Mouse (Mus musculus): ENCODE data around the gene Rbm33.
A peak's percentile ranks its signal among the peaks of the same experiment; 100 is the strongest.

Rbm33 gene

GRCm38 (mm10) chr5:28464361-28465098 lies 147.6 kb downstream of the Rbm33 start:
- peak; percentile 29 for DNase-seq

DNA sequence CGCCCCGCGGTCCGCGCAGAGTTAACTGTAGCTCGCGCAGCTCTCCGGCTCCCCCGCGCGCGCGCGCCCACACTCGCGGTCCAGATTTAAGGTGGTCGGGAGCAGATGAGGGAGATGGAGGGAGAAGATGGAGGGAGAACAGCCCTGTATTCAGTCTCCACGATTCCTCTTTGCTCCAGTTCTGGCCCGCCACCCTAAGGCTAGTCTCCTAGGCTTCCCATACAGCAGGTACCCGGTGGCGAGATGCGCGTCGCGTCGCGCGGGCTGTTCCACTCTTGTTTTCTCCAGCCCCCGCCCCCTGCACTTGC lies 148.1 kb downstream of the Rbm33 start:
- DNase-seq: peak; percentile 81

DNA sequence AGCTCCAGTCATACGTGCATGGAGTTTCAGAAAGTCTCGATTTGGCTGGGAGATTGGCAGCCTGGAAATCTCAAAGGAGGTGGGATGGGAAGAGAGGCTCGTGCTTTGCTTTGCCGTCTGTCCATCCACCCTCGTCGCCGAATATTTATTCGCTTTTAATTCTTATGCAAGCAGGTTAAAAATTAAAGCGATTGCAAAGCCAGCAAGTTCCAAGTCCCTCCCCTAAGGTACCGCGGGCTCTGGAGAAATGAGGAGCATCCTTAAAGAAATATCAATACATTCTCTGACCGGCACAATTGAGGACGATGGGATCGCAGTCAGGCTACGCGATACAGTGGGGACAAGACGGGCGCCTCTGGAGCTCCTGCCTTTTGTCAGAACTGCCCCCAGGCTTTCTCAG lies 148.6 kb downstream of the Rbm33 start:
- no peak for DNase-seq

GRCm38 (mm10) chr5:28466351-28466750 lies 149.4 kb downstream of the Rbm33 start:
- DNase-seq: no peak

- DNase-seq: peak; percentile 61
Measured at GRCm38 (mm10) chr5:28466760-28467306, 149.9 kb downstream of the Rbm33 start, which contains the start of gene Shh. TSS of gene Shh (minus strand) at chr5:28467256.

All from right cerebral cortex, postnatal 14 days (tissue).